Mouse (Mus musculus): Measurements from ENCODE around the gene Snap91.

Gene Snap91

DNA sequence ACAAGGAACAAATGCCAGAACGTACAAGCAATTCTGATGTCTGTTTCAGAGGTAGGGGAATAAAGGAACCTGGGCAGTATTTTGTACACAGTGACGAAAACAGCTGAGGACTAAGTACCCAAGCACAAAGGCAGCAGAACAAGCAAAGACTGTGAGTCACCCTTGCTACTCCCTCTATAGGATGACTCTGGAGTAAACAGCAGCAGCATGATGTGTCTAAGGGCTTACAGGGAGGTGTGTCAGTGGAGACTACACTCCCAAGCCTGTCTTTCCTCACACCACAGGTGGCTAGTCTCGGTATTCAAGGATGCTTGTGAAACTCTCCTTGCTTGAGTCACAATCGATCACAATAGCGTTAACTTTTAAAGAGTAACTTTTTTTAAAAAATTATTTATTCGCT, 66.1 kb downstream of the Snap91 start:
- no peak for DNase-seq (ENCODE audit: extremely low spot score)

DNA sequence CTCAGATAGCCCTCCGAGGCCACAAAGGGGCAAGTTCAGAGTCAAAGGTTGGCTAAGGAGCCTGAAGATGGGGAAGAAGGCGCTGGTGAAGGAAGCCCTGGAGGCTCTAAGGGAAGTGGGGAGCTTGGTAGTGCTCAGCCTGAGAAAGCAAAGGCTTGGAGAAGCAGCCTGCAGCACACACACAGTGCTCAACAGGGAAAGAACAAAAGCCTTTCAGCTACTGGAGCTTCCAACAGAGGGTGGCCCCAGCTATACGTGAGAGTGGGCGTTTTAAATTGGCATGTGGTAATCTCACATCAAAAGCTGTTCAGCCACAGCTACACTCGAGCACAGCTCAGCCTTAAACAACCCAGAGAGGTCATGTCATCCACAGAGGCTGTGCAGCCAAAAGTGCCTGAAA, 67.1 kb downstream of the Snap91 start:
- no peak for DNase-seq (ENCODE audit: extremely low spot score)

DNA sequence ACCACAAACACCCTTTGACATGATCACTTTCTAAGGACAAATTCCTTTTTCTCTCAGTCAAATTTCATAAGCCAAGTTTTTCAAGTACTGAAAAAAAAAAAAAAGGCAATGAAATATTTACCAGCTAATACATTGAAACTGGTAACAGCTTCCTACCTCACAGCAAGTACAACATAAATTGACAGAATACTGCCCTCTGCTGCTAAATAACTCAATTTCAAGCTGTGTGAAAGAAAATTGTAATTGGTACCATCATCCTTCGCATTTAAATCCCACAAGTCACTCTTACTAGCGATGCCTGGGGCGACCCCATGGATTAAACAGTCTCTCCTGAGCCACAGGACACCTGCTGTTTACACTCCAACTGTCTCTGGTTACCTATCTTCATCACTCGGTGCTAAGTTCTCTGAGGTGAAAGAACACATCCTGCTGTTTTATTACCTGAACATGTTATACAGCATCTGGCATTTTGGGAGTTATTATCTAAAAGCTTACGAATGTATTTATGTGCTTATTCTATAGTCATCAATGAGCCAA, 69.7 kb downstream of the Snap91 start:
- DNase-seq (ENCODE audit: extremely low spot score) = no peak

DNA sequence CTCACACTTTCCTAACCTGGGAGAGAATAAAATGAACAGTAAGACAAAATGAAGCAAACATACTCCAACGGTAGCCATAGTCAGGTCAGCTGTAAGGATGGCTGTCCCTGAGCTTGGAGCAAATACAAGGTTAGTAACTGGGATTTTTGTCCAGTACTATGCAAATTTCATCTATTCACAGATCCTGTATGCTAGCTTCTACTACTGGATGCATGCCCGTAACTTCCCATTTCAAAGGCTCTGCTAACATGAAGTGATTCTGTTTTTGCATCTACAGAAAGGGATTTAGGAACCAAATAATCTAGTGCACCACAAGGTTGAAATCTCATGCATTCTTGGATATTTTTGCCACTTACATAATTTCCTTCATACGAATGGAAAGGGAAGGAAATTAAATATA, 70.2 kb downstream of the Snap91 start:
- no peak for DNase-seq (ENCODE audit: extremely low spot score)

DNA sequence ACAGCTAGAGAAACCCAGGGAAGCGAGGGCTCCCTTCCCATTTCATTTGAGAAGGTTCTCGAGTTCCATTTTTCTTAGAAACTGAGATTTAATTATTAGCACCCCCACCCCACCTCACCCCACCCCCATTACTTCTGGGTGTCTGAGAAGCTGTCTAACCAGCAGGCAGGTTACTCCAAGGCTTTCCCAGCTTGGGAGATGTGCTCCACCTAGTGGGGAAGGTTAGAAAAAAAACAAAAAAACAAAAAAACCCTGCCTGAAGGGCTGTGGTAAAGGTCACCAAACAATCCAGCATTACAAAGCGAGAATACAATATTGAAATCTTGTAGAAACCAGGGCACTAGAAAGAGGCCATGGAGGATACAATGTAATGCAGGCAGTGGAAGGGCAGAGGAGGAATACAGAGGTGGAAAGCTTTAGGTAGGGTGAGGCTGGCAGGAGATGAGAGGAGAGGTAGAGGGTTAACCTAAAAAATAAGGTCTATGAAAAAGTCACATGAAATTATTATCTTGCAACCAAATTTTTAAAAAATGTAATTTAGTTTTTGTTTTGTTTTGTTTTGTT, 79.8 kb downstream of the Snap91 start:
- peak; percentile 53 for DNase-seq (ENCODE audit: extremely low spot score)

DNA sequence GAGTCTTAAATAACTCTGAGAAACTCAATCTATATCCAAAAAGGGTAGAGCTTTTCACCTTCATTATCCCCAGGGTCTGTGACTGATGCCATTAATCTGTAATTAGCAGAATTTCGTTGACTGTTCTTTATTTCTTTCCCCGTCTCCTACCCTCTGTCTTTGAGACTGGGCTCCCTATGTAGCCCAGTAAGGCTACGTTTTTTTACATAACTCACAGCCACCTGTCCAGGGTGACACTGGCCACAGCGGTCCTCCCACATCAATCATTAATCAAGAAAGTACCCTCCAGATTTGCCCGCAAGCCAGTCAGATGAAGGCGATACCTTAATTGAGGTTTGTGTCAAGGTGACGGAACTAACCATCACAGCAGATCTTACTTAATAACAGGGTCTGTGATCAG, 81.4 kb downstream of the Snap91 start:
- DNase-seq (ENCODE audit: extremely low spot score) = no peak

DNA sequence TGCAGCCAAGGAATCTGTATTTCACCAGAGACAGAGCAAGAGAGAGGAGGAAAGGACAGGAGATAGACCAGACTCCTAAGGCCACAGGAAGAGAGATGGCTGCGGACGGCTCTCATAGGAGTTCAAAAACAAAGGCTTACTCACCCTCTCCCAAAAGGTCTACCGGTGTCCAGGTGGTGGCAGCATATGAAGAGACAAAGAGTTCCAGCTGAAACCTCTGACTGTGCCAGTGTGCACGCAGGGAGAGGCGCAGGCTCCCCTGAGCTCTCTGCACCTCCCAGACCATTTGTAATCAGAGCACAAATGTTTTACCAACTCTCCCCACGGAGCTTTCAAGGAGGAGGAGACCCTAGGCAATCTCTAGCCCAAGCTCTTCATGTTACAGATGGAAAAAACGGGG, 81.8 kb downstream of the Snap91 start:
- DNase-seq (ENCODE audit: extremely low spot score) = no peak

DNA sequence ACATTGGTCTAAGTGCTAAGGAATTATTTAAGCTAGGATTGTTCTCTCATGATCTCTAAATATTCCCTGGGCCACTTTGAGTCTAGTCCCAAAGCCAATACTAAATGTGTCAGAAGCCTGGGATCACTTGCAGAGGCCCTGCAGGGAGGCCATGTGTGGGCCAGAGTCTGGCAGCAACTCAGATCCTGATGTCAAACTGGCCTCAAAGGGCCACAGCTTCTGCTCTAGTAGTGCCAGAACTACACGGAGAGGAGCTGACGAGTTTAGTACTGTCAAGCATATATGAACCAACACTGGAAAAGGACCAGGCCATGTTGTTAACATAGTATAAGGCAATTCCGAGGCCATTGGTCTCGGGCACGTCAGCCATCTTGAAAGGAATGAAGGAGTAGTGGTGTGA, 82.3 kb downstream of the Snap91 start:
- DNase-seq (ENCODE audit: extremely low spot score) = no peak

DNA sequence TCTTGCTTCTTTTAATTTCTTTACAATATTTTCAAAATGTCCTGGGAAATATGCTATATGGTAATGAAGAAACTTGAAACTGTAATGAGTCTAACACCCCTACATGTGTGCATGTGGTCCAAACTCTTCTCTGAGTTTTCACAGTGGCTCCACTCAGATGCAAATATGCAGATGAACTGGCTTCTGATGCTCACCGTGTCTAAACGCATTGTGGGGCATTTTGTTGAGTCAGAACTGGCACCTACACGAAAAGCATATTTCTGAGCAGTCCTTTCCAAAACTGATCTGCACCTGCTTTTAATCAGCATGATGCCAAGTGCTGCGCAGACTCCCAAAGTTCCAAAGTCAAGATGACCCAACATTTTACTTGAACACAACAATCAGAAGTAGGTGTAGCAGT, 82.9 kb downstream of the Snap91 start:
- DNase-seq (ENCODE audit: extremely low spot score) = no peak

DNA sequence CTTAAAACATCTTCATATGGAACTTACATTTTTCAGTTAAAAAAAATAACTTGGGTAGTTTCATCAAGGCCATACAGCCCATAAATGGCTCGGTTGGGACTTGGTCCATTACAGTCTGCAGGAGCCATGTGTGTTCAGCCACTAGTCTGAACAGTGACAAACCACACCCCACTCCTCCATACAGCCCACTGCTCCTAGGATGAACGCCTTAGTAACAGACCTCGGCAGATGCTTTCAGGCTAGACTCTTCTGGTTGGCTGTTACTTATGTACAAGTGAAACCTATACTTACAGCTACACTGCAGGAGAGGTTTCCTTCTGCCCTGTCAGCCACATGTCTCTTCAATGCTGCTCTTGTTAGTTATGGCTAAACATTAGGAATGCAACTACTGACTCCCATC, 85.2 kb downstream of the Snap91 start:
- no peak for DNase-seq (ENCODE audit: extremely low spot score)

DNA sequence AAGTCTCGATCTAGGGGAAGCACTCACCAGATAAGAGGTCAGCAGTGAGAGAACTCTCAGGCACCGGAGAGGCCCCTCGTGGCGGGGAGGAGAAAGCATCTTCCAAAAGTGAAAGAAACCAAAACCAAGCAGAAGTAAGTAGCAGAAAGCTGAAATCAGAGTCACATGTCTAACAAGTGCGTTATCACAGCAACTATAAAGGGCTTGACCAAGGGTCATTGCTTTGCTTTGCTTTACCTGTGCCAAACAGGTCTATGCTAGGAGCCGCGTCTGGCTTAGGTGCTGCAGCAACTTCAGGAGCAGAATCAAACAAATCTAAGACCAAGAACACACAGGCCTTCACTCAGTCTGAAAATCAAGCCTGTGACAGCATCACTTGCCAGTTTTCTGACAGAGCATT, 88.5 kb downstream of the Snap91 start:
- no peak for DNase-seq (ENCODE audit: extremely low spot score)

DNA sequence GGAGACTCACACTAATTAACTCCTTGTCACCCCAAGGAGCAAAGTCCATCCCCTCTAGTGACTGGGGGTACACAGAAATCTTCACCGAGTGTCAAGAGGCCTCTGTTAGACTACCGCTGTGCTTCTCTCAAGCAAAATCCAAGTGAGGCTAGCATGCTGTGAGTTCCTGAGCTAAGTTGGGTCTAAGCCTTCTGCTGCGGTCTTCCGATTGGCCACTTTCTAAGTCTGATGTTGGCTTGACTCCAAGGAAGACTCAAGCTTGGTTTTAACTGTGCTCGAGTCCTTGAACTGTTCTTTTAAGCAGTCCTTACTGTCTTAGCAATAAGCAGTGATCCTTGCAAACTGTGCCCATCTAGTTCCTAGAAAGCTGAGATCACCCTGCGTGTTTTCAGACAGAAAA, 91.3 kb downstream of the Snap91 start:
- DNase-seq (ENCODE audit: extremely low spot score) = no peak

DNA sequence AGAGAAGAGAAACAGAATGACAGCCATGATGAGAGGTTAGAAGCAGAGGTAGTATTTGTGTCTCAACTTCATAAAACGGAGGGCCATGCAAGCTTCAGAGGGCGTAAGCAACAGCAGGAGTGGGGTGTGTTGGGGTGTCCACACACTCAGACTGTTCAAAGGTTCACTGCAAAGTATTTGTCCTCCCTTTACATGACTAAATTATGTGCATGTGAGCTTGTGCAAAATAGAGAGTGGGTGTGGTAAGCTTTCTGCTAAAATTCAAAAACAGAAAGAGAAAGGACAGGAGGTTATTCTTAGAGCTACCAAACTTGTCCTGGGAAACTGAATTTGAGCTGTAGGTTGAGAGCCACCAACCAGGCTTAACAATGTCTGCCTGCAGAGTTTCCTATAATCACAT, 97.6 kb downstream of the Snap91 start:
- DNase-seq (ENCODE audit: extremely low spot score) = no peak

DNA sequence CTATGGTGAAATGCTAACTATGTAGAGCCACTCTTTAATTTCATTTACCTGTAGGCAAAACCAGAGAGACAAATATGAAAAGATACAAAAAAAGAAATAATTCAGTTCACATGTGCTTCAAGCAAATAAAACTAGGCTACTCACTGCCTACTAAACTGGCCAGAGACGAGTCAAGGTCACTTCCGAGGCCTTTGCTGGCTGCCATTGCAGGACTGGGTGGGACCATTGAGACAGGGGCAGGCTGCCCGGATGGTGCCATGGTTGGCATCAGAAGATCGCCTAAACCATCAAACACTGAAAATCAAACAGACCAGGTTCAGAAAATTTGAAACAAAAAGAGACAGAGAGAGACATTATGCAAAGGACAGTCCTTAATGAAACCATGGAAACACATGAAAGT, 99.0 kb downstream of the Snap91 start:
- no peak for DNase-seq (ENCODE audit: extremely low spot score)

DNA sequence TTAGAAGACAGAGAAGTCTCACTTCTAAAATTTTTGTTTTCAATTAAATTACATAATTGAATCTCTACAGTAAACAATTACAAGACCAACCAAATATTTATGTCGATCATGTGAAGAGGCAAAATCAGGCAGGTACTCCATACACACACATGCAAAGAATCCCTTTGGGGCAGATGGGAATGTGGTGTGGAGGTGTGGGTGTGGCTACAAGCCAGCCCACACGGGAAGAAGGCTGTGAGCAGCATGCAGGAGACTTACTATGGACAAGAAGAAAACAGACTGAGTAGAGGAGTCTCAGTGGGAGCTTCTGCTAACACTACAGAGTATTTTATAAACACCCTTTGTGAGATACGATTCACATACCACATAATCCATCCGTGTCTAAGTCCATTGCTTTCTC, 102.2 kb downstream of the Snap91 start:
- DNase-seq (ENCODE audit: extremely low spot score) = no peak

DNA sequence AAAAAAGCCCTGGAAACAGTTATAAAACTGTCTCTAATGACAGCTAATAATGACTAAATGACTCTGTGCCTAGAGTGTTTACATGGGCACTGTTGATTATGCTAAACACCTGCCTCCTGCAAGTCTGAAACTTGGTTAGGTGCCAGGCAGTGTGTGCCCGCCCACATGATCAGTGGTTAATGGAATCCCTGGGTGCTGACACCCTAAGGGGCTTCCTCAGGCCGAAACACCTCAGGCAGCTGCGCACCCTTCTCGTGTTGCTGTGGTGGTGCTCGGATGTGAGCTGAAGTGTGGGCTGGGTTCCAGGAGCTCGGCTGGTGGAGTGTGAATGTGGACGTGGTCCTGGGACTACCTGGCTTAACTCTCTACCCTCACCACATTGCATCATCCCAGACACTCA, 103.1 kb downstream of the Snap91 start:
- DNase-seq (ENCODE audit: extremely low spot score) = no peak

DNA sequence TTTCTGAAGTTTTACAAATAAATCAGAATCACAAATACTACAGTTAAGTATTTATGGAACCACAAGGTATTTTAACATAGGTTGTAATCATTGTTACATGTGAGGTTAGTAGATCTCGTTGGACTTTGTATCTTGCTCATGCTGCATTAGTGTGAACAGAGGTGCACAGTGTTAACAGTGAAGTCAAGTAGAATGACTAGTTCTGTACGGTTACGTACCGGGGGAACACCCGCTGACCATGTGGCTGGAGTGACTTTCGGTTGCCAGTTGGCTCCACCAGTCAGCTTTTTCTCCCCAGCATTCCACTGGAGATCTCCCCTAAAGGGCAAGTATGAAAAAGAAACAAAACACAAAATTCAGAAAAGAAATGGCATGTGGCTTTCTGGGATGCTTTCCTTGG, 105.1 kb downstream of the Snap91 start:
- DNase-seq (ENCODE audit: extremely low spot score) = no peak

DNA sequence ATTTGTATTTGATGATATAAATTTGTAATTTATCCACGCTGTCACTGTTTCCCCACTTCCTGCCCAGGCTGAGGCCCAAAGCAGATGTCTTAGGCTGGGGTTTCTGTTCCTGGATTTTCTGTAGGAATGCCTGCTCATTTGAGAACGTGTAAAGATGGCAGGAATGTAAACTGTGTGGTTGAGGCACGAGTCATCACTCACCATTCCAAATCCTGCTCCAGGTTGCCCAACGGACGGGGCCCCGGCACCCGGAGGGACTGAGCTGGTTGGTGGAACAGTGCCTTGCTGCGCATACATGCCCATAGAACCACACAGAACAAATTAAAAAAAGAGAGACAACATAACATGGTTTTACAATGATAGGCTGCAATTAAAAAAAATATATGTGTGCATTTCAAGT, 106.5 kb downstream of the Snap91 start:
- no peak for DNase-seq (ENCODE audit: extremely low spot score)

DNA sequence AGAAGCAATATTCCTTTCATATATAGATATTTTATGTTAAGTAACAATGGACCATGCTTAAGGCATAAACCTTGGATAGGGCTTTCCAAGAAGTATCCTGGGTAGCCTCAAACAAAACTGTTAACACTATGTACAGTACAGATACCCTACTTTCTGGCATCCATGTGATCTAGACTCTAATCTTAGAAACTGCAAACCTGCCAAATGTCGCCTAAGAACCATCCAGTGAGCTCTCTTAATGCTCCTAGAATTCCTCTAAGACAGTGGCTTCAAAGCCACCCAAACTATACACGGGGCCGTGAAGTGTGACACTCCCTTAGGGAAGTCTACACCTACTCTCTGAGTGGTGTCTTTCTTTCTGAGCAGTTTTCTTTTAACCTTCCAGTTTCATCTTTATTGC, 107.6 kb downstream of the Snap91 start:
- DNase-seq (ENCODE audit: extremely low spot score) = no peak

DNA sequence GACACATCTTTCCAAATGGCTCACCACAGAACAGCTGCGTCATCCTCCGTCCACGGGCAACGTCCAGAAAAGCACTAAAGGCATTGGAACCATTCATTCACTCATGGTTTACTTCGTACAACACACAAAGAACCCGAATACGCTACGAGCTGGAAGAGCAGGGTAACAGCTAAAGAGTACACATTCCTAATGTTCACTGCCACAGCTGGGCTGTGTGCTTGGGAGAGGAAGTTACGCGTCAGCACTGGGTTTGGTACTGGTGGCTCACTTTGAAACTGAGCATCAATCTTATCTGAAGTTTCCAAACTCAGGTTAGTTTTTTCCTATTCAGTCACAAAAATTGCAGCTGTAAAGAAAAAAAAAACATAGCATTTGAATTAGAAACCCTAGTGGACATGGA, 113.5 kb downstream of the Snap91 start:
- DNase-seq (ENCODE audit: extremely low spot score) = no peak

DNA sequence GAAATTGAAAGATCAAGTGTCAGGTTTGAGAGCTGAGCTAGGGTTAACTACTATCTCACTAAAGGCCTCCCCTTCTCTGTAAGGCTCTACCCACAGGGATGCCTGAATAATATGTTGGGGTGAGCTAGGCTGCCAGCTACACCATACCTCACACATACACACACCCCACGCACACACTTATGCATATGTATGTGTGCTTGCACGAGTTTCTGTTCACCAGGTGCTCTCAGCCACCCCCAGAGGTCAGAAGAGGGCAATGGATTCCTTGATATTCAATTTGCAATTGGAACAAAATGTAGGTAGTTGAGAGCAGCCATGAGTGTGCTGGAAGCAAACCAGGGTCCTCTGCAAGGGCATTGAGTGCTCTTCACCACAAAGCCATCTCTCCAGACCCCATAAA, 116.5 kb downstream of the Snap91 start:
- DNase-seq (ENCODE audit: extremely low spot score) = no peak

DNA sequence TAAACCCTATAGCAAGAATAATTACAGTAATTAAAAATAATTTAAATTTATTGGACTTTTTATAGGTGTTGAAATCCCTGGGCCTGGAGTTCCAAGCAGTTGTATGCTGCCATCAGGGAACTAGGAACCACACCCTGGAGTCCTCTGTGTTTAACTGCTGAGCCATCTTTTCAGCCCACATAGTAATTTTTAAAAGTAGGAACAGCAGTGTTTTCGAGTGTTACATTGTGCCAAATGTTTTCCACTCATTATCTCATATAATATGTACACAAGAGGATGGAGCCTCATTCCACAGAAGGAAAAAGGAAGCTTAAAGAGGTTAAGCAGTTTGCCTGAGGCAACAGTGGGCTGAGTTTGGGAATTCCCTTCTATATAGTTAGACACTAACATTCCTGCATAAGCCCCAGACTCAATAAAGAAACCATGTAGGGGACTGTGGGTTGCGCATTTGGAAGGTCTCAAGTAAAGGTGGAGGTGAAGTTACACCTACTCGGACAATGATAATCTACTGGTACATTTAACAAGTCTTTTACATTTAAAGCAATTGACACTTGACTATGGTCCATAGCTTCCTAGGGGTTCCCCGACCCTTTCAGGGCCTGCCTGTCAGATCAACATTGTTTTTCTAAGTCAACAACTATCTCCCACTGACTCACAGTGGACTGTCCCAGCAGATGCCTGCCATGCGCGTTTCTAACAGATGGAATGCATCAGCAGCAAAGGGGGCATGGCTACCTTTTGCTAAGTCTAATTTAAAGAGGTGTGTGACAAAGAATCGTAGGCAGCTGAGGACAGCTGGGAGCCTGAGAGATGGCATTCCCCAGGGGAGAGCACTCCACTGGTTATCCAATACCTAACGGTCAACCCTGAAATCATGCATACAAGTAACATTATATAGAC, 117.7 kb downstream of the Snap91 start:
- DNase-seq (ENCODE audit: extremely low spot score) = peak; percentile 13

DNA sequence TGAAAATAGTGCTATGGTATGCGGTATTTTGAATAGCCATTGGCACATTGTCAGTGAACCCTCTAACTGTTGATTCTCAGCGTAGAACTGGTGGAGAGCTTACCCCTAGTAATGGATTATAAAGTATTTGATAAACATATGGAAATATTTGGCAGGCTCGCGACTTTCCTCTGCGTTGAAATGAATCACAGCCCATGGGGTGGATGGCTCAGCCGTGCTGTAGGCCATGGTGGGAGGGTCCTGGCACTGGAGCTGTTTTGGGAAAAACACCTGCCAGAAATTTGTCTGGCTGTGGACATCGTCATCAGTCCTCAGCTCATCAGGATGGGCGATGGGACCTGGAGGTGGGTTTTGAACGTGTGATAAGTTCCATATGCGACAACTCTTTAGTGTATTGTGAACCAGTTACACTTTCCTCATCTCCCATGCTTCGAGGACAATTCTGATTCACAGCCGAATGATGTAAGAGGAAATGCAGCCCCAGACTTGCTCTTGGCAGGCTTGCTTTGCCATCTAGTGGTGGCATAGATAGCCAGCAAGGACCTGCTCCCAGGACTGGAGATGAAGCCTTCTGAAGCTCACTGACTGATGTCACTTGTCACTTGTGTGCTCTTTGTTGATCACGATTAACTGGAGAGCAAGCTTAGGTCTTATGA, 134.4 kb downstream of the Snap91 start:
- DNase-seq (ENCODE audit: extremely low spot score) = peak; percentile 51
